Comparison of ENCODE assay signal across 22 mouse cellular contexts in genomic region chr14:29581961-29582360, GRCm38 (mm10).
DNase-seq lines count a peak whose midpoint lies in the region; ATAC-seq and TF ChIP-seq lines count a peak whose summit lies in the region.
"Had no signal": no experiment of that assay in that cellular context is flagged by ENCODE, and none has a peak within 500 bp of the region (broad histone marks: within the 10 kb centered on the region; RNA-seq: fewer than 3 reads in every experiment).

No protein-coding gene starts in this region.

- 0 out of 2 replicates have a peak, but pooled peaks cover 2% of the 10 kb centered on the region for H3K27me3 ChIP-seq in hindbrain, embryonic 13.5 days
- no peaks in the 10 kb centered on the region for H3K27me3 ChIP-seq in hindbrain, embryonic 11.5 days (ENCODE audit: control insufficient read depth, insufficient read depth, low read length)
- H3K27me3 ChIP-seq: Patski had no signal

- H3K4me1 ChIP-seq in hindbrain, embryonic 13.5 days (replicated peaks), result no peaks in the 10 kb centered on the region
- H3K4me1 ChIP-seq in hindbrain, embryonic 11.5 days (replicated peaks; ENCODE audit: control insufficient read depth, insufficient read depth, low read length), result no peaks in the 10 kb centered on the region

- DNase-seq in heart, adult 11 months, result peak; percentile 16
- DNase-seq in heart, adult 8-10 months (ENCODE audit: low spot score), result no peak
- DNase-seq in hindbrain, embryonic 11.5 days (ENCODE audit: low spot score), result no peak
- DNase-seq in layer of hippocampus, adult 9-11 months, result peak; percentile 25
- no peak for DNase-seq in layer of hippocampus, adult 2 months (ENCODE audit: low spot score in 2 of 2)
- peak; percentile 91 for DNase-seq in Muller cell, postnatal 12 days (ENCODE audit: inconsistent ontology term)
- DNase-seq in gastrocnemius, adult 8-10 months (ENCODE audit: low spot score in 2 of 2), result no peak
- DNase-seq: adrenal gland, adult 2 months; adrenal gland, adult 8-10 months; adrenal gland, postnatal 10 days; adrenal gland, postnatal 14 days; adrenal gland, postnatal 25 days; adrenal gland, postnatal 36 days; B cell, adult 2 months; cerebellum, adult 11 months; cerebellum, adult 11-12 months; cerebellum, adult 18-20 months had no signal

- no peak overlapping the region for H3K4me2 ChIP-seq in hindbrain, embryonic 13.5 days
- no peak overlapping the region for H3K4me2 ChIP-seq in hindbrain, embryonic 11.5 days (replicated peaks; ENCODE audit: low read depth, low read length)

- H3K27ac ChIP-seq in hindbrain, embryonic 13.5 days, result peak overlapping the region; percentile 40; the same call in 1 of the 2 replicates
- no peak overlapping the region for H3K27ac ChIP-seq in hindbrain, embryonic 11.5 days (ENCODE audit: low read depth, low read length)
- no peak overlapping the region for H3K27ac ChIP-seq in layer of hippocampus, adult 2 months

- no peak overlapping the region for H3K4me3 ChIP-seq in hindbrain, embryonic 13.5 days
- H3K4me3 ChIP-seq in hindbrain, embryonic 11.5 days (ENCODE audit: low read depth, low read length), result no peak overlapping the region
- no peak overlapping the region for H3K4me3 ChIP-seq in layer of hippocampus, adult 2 months

- no peak for TF ChIP-seq CTCF in layer of hippocampus, adult 2 months (conservative IDR thresholded peaks at IDR 0.05)

- H3K9ac ChIP-seq in hindbrain, embryonic 13.5 days, result no peak overlapping the region
- H3K9ac ChIP-seq in hindbrain, embryonic 11.5 days (ENCODE audit: low read depth, low read length), result no peak overlapping the region

- WGBS in hindbrain, embryonic 13.5 days, result 75% methylated on average over 2 of the region's 2 CpGs
- 67% methylated on average over 2 of the region's 2 CpGs for WGBS in hindbrain, embryonic 11.5 days

- H3K9me3 ChIP-seq in hindbrain, embryonic 13.5 days, result no peaks in the 10 kb centered on the region
- H3K9me3 ChIP-seq in hindbrain, embryonic 11.5 days (ENCODE audit: control insufficient read depth, low read length), result no peaks in the 10 kb centered on the region

- no peak for ATAC-seq in hindbrain, embryonic 13.5 days (ENCODE audit: low FRiP score)
- ATAC-seq in hindbrain, embryonic 11.5 days (ENCODE audit: low FRiP score), result no peak
- ATAC-seq: activated CD4-positive, CD25-positive, alpha-beta regulatory T cell, adult 4 months; CD4-positive, CD25-positive, alpha-beta regulatory T cell, adult 4 months; Patski had no signal

- H3K36me3 ChIP-seq in hindbrain, embryonic 13.5 days, result no peaks in the 10 kb centered on the region
- H3K36me3 ChIP-seq in hindbrain, embryonic 11.5 days (ENCODE audit: control insufficient read depth, insufficient read depth, low read length), result no peaks in the 10 kb centered on the region
- H3K36me3 ChIP-seq: G1E had no signal

Comparison
In these comparisons a context has a peak if more than half of its experiments do, and no peak if none do; other contexts are left out.
1. DNase-seq: peak in heart, adult 11 months (single experiment), layer of hippocampus, adult 9-11 months (single experiment) and Muller cell, postnatal 12 days (single experiment); none in heart, adult 8-10 months (single experiment), hindbrain, embryonic 11.5 days (single experiment), layer of hippocampus, adult 2 months (0 of 2) and gastrocnemius, adult 8-10 months (0 of 2).